ENCODE assay signal across 16 mouse cellular contexts in genomic region chr1:174759354-174759753, GRCm38 (mm10).
DNase-seq lines count a peak whose midpoint lies in the region; TF ChIP-seq lines count a peak whose summit lies in the region.
"Had no signal": no experiment of that assay in that cellular context is flagged by ENCODE, and none has a peak within 500 bp of the region (broad histone marks: within the 10 kb centered on the region; RNA-seq: fewer than 3 reads in every experiment).

No protein-coding gene starts in this region.

- H3K9me3 ChIP-seq in midbrain, embryonic 10.5 days (replicated peaks): no peaks in the 10 kb centered on the region
- H3K9me3 ChIP-seq: forebrain, embryonic 10.5 days; forebrain, embryonic 13.5 days; hindbrain, embryonic 12.5 days had no signal

- H3K27me3 ChIP-seq in midbrain, embryonic 10.5 days (ENCODE audit: low read depth, poor library complexity, severe bottlenecking): no peaks in the 10 kb centered on the region
- H3K27me3 ChIP-seq: forebrain, embryonic 13.5 days; hindbrain, embryonic 12.5 days had no signal

- H3K4me3 ChIP-seq in lung, adult 2 months (replicated peaks; ENCODE audit: extremely low read depth, low read depth, low read length): no peak overlapping the region
- no peak overlapping the region for H3K4me3 ChIP-seq in midbrain, embryonic 10.5 days
- H3K4me3 ChIP-seq: forebrain, embryonic 10.5 days; forebrain, embryonic 13.5 days; hindbrain, embryonic 12.5 days had no signal

- TF ChIP-seq CTCF in lung, adult 2 months (IDR thresholded peaks at IDR 0.05; ENCODE audit: insufficient read depth, low read length): no peak

- DNase-seq in lung, adult 18-20 months: peak; percentile 21 to 25
- DNase-seq in lung, adult 2 months: no peak
- peak; percentile 8 for DNase-seq in right cerebral cortex, postnatal 25 days
- DNase-seq in right cerebral cortex, postnatal 14 days: no peak
- DNase-seq in skeletal muscle tissue, adult 2 months (ENCODE audit: low read depth, low spot score): peak; percentile 10
- DNase-seq in midbrain, embryonic 10.5 days (ENCODE audit: low spot score): no peak
- DNase-seq: adrenal gland, adult 8-10 months; adrenal gland, postnatal 25 days; cerebellum, adult 18-20 months; cerebellum, adult 9-10 months; cerebellum, postnatal 14 days; gastrocnemius, postnatal 10 days; heart, adult 11 months had no signal

- WGBS in lung, adult 2 months: 62% methylated on average over 6 of the region's 6 CpGs
- 78% methylated on average over 6 of the region's 6 CpGs for WGBS in midbrain, embryonic 10.5 days

- TF ChIP-seq POLR2A in lung, adult 2 months (IDR thresholded peaks at IDR 0.05; ENCODE audit: borderline replicate concordance, extremely low read depth, low read depth, low read length): no peak

- H3K4me1 ChIP-seq in lung, adult 2 months (ENCODE audit: control insufficient read depth, insufficient read depth, low read length): no peaks in the 10 kb centered on the region; the same call in 1 of the 2 replicates
- peaks cover 11% of the 10 kb centered on the region; the same call in 1 of the 2 replicates for H3K4me1 ChIP-seq in midbrain, embryonic 10.5 days
- H3K4me1 ChIP-seq: forebrain, embryonic 13.5 days; hindbrain, embryonic 12.5 days had no signal

- no peaks in the 10 kb centered on the region; the same call in 1 of the 2 replicates for H3K36me3 ChIP-seq in midbrain, embryonic 10.5 days
- H3K36me3 ChIP-seq: forebrain, embryonic 10.5 days; hindbrain, embryonic 12.5 days had no signal

- H3K27ac ChIP-seq in midbrain, embryonic 10.5 days (replicated peaks): no peak overlapping the region
- H3K27ac ChIP-seq: forebrain, embryonic 10.5 days; forebrain, embryonic 13.5 days; hindbrain, embryonic 12.5 days had no signal

Comparison
In these comparisons a context has a peak if more than half of its experiments do, and no peak if none do; other contexts are left out.
1. DNase-seq: peak in lung, adult 18-20 months (2 of 2), right cerebral cortex, postnatal 25 days (single experiment) and skeletal muscle tissue, adult 2 months (single experiment); none in lung, adult 2 months (single experiment), right cerebral cortex, postnatal 14 days (single experiment) and midbrain, embryonic 10.5 days (single experiment).